Mouse (Mus musculus) 416B (cell line): ENCODE measurements around the gene Inpp5f.
"Not testable (repeated sequence)": the region's sequence is repeated elsewhere in the genome, so short reads cannot be mapped to it uniquely, and the experiment has no call there.

Experiments used
- DNase-seq: peaks from one replicate; pipeline ENCODE4 v3.0.0; 2011; ENCODE audit warnings: low read depth

The Inpp5f gene

GRCm38 (mm10) chr7:128610897-128611798 is at the start of gene Inpp5f:
TSS of gene Inpp5f (plus strand) at chr7:128611328.
- DNase-seq = peak; percentile 99

- peak; percentile 42 for DNase-seq
Observed at GRCm38 (mm10) chr7:128563373-128563772, 47.8 kb upstream of the Inpp5f start.

GRCm38 (mm10) chr7:128566311-128566710 is 44.8 kb upstream of the Inpp5f start:
- no peak for DNase-seq

GRCm38 (mm10) chr7:128567561-128568244 is 43.4 kb upstream of the Inpp5f start:
- no peak for DNase-seq

GRCm38 (mm10) chr7:128569429-128569828 is 41.7 kb upstream of the Inpp5f start:
- DNase-seq = not testable (repeated sequence)

- DNase-seq = peak; percentile 43
Observed at GRCm38 (mm10) chr7:128569987-128570656, 41.0 kb upstream of the Inpp5f start.

- not testable (repeated sequence) for DNase-seq
Observed at GRCm38 (mm10) chr7:128570657-128571056, 40.5 kb upstream of the Inpp5f start.

- DNase-seq = no peak
Observed at GRCm38 (mm10) chr7:128572030-128572429, 39.1 kb upstream of the Inpp5f start.

- DNase-seq = no peak
Observed at GRCm38 (mm10) chr7:128575211-128575610, 35.9 kb upstream of the Inpp5f start.

- no peak for DNase-seq
Observed at GRCm38 (mm10) chr7:128575794-128576193, 35.3 kb upstream of the Inpp5f start.

- DNase-seq = no peak
Observed at GRCm38 (mm10) chr7:128577607-128578006, 33.5 kb upstream of the Inpp5f start.

- no peak for DNase-seq
Observed at GRCm38 (mm10) chr7:128578199-128578945, 32.8 kb upstream of the Inpp5f start.

GRCm38 (mm10) chr7:128579381-128579780 is 31.7 kb upstream of the Inpp5f start:
- no peak for DNase-seq

GRCm38 (mm10) chr7:128580318-128580717 is 30.8 kb upstream of the Inpp5f start:
- no peak for DNase-seq

- DNase-seq = peak; percentile 71
Observed at GRCm38 (mm10) chr7:128581864-128582484, 29.2 kb upstream of the Inpp5f start.

- peak; percentile 56 for DNase-seq
Observed at GRCm38 (mm10) chr7:128583213-128583948, 27.7 kb upstream of the Inpp5f start.

GRCm38 (mm10) chr7:128587334-128587933 is 23.7 kb upstream of the Inpp5f start:
- no peak for DNase-seq

GRCm38 (mm10) chr7:128591345-128592084 is 19.6 kb upstream of the Inpp5f start:
- DNase-seq = no peak

GRCm38 (mm10) chr7:128592118-128592935 is 18.8 kb upstream of the Inpp5f start:
- no peak for DNase-seq
